Mouse (Mus musculus): ENCODE measurements at regions not wholly inside any gene's neighbourhood (a gene's known extent, or its start where the extent isn't known, plus 50 kb on each side); places are given as distances from the start of the nearest gene placed in this dataset.

DNA sequence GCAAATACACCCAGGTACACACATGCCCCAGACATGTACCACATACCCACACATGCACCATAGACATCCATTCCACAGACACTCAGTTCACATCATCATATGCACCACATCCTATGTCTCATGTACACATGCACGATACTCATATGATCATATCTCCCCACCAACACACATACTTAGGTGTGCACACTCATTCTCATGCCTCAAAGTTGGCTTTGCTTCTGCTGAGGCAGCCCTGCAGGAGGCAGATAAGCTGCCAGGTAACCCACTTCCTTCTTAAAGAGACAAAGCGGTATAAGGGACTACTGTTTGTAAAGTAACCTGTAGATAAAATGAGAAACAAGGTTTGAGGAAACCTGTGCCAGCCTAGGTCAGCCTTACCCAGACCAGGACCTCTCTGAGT, 225.2 kb upstream of the Spdye4c start:
- no peak overlapping the region for H3K4me3 ChIP-seq (replicated peaks; ENCODE audit: insufficient read depth, low read depth, low read length)
- peaks cover 46% of the 10 kb centered on the region for H3K4me1 ChIP-seq (ENCODE audit: control insufficient read depth, insufficient read depth, low read length)
- WGBS: 70% methylated on average over 2 of the region's 2 CpGs
- no peak for DNase-seq
- no peak overlapping the region for H3K27ac ChIP-seq (ENCODE audit: insufficient read depth, low read length)
- no peaks in the 10 kb centered on the region for H3K27me3 ChIP-seq (ENCODE audit: control insufficient read depth, insufficient read depth, low read length)
- no peak for TF ChIP-seq POLR2A (IDR thresholded peaks at IDR 0.05; ENCODE audit: borderline replicate concordance, insufficient read depth, low read length)
- TF ChIP-seq CTCF (IDR thresholded peaks at IDR 0.05; ENCODE audit: borderline replicate concordance, insufficient read depth, low read depth, low read length): no peak

DNA sequence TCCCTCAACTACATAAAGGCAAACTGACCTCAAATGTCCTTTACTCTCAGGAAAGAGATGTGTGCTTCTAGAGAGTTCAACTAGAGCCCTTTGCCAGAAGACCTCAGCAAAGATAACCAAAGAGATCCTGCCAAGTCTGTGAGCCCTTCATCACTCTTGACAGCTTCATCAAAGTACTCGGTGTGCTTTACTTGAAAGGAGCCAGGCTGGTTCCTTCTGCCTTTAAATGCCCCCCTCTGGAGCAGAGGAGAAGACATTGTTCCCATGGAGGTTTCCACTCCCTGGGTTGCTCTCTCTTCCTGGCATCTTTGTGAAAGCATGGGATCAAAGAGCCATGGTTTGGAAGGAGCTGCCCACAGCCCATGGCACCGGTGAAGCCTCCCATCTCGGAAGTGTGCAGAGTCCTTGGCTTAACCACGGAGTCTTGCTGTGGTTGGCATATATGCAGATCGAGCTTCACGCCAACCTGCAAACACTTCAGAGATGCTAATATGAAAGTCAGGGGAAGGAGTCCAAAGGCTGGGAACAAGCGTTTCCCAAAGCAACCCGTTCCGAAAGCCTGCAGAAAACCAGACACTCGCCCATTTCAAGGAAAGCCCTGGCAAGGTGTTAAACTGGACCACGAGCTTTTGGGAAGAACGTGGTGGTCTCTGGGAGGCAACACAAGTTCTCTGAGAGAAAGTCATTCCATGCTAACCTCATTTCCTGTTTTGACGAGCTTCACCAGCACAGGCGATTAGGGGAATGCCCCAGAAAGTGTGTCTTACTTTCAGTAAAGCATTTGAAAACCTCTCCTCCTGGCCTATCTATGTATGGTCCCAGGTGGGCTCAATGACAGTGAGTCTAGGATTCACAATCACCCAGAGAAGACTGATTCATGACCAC, 223.5 kb upstream of the Spdye4c start:
- H3K4me3 ChIP-seq (replicated peaks; ENCODE audit: insufficient read depth, low read depth, low read length): no peak overlapping the region
- H3K4me1 ChIP-seq (ENCODE audit: control insufficient read depth, insufficient read depth, low read length): peaks cover 31% of the 10 kb centered on the region
- WGBS: 18% methylated on average over 14 of the region's 14 CpGs
- no peaks in the 10 kb centered on the region for H3K27me3 ChIP-seq (ENCODE audit: control insufficient read depth, insufficient read depth, low read length)
- TF ChIP-seq CTCF (IDR thresholded peaks at IDR 0.05; ENCODE audit: borderline replicate concordance, insufficient read depth, low read depth, low read length): no peak
- no peak for TF ChIP-seq POLR2A (IDR thresholded peaks at IDR 0.05; ENCODE audit: borderline replicate concordance, insufficient read depth, low read length)
- no peak overlapping the region for H3K27ac ChIP-seq (ENCODE audit: insufficient read depth, low read length)
- peak; percentile 59 to 74 for DNase-seq

- 77% methylated on average over 7 of the region's 7 CpGs for WGBS
- no peak for DNase-seq
- TF ChIP-seq CTCF (IDR thresholded peaks at IDR 0.05; ENCODE audit: borderline replicate concordance, insufficient read depth, low read depth, low read length) (peak; percentile 15; the same call in 1 of the 2 replicates), POLR2A (IDR thresholded peaks at IDR 0.05; ENCODE audit: borderline replicate concordance, insufficient read depth, low read length) (no peak)
These were observed 222.3 kb upstream of the Spdye4c start for GRCm38 (mm10) chr2:128368534-128369273.

GRCm38 (mm10) chr2:128370821-128371220, 220.2 kb upstream of the Spdye4c start:
- H3K4me1 ChIP-seq (ENCODE audit: control insufficient read depth, insufficient read depth, low read length): peaks cover 12% of the 10 kb centered on the region
- no peaks in the 10 kb centered on the region for H3K27me3 ChIP-seq (ENCODE audit: control insufficient read depth, insufficient read depth, low read length)
- WGBS: 63% methylated on average over 10 of the region's 10 CpGs
- H3K4me3 ChIP-seq (replicated peaks; ENCODE audit: insufficient read depth, low read depth, low read length): no peak overlapping the region
- no peak for DNase-seq
- H3K27ac ChIP-seq (ENCODE audit: insufficient read depth, low read length): no peak overlapping the region
- TF ChIP-seq POLR2A (IDR thresholded peaks at IDR 0.05; ENCODE audit: borderline replicate concordance, insufficient read depth, low read length) (no peak), CTCF (IDR thresholded peaks at IDR 0.05; ENCODE audit: borderline replicate concordance, insufficient read depth, low read depth, low read length) (no peak)

More at GRCm38 (mm10) chr2:128368534-128369273, 222.3 kb upstream of the Spdye4c start:
- Histone ChIP-seq H3K27ac (ENCODE audit: insufficient read depth, low read length) (no peak overlapping the region), H3K4me1 (ENCODE audit: control insufficient read depth, insufficient read depth, low read length) (peaks cover 26% of the 10 kb centered on the region), H3K27me3 (ENCODE audit: control insufficient read depth, insufficient read depth, low read length) (no peaks in the 10 kb centered on the region), H3K4me3 (replicated peaks; ENCODE audit: insufficient read depth, low read depth, low read length) (no peak overlapping the region)

GRCm38 (mm10) chr2:128372204-128372603, 218.8 kb upstream of the Spdye4c start:
- H3K4me1 ChIP-seq (ENCODE audit: control insufficient read depth, insufficient read depth, low read length): peaks cover 6% of the 10 kb centered on the region; the same call in 1 of the 2 replicates
- 92% methylated on average over 13 of the region's 13 CpGs for WGBS
- H3K4me3 ChIP-seq (replicated peaks; ENCODE audit: insufficient read depth, low read depth, low read length): no peak overlapping the region
- TF ChIP-seq CTCF (IDR thresholded peaks at IDR 0.05; ENCODE audit: borderline replicate concordance, insufficient read depth, low read depth, low read length) (no peak), POLR2A (IDR thresholded peaks at IDR 0.05; ENCODE audit: borderline replicate concordance, insufficient read depth, low read length) (no peak)
- H3K27me3 ChIP-seq (ENCODE audit: control insufficient read depth, insufficient read depth, low read length): no peaks in the 10 kb centered on the region
- no peak for DNase-seq
- H3K27ac ChIP-seq (ENCODE audit: insufficient read depth, low read length): no peak overlapping the region

DNA sequence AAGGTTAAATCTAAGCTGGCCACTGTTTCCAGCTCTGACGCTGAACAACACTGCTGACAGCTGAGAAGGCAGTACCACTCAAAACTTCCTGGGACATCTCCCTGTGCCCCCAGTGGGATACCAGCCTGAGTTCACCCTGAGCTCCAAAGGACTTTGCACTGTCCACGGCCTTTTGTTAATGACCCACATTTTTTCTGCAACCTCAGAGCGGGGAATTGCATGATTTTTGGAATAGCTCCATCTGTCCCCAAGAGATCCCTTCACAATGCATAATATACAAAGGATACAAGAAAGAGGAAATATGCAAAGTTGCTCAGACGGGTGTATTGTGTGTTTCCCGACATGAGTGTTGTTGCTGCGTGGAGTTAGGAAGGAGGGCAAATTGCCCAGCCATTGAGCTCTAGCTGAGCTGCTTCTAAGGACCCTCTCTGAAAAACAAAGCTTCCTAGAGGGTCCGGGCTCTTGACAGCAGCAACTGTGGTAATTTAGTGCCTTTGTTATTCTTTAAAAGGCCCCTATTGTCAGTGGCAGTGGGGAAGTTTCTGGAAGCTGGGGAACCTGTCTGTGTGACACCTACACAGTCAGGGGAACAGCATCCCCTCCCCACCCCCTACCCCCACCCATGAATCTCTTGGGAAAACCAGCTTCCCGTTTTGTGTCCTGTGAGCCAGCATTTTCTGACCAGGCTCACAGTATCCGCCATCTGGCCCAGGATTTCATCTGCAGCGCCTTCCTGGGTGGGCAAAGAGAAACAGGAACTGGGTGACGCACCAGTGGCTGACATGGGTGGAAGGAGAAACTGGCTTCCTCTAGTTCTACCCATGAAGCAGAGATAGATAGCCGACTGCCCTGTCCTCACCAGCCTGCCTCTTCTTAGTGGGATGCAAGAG, 217.4 kb upstream of the Spdye4c start:
- no peaks in the 10 kb centered on the region for H3K27me3 ChIP-seq (ENCODE audit: control insufficient read depth, insufficient read depth, low read length)
- H3K4me3 ChIP-seq (replicated peaks; ENCODE audit: insufficient read depth, low read depth, low read length): no peak overlapping the region
- DNase-seq: no peak
- H3K4me1 ChIP-seq (ENCODE audit: control insufficient read depth, insufficient read depth, low read length): no peaks in the 10 kb centered on the region
- WGBS: 49% methylated on average over 12 of the region's 12 CpGs
- TF ChIP-seq CTCF (IDR thresholded peaks at IDR 0.05; ENCODE audit: borderline replicate concordance, insufficient read depth, low read depth, low read length): no peak
- TF ChIP-seq POLR2A (IDR thresholded peaks at IDR 0.05; ENCODE audit: borderline replicate concordance, insufficient read depth, low read length): no peak
- H3K27ac ChIP-seq (ENCODE audit: insufficient read depth, low read length): no peak overlapping the region

- Histone ChIP-seq H3K27me3 (ENCODE audit: control insufficient read depth, insufficient read depth, low read length) (no peaks in the 10 kb centered on the region), H3K4me1 (ENCODE audit: control insufficient read depth, insufficient read depth, low read length) (no peaks in the 10 kb centered on the region), H3K4me3 (replicated peaks; ENCODE audit: insufficient read depth, low read depth, low read length) (no peak overlapping the region), H3K27ac (ENCODE audit: insufficient read depth, low read length) (no peak overlapping the region)
- no peak for DNase-seq
- 82% methylated on average over 2 of the region's 2 CpGs for WGBS
- no peak for TF ChIP-seq CTCF (IDR thresholded peaks at IDR 0.05; ENCODE audit: borderline replicate concordance, insufficient read depth, low read depth, low read length)
- no peak for TF ChIP-seq POLR2A (IDR thresholded peaks at IDR 0.05; ENCODE audit: borderline replicate concordance, insufficient read depth, low read length)
These were observed 216.8 kb upstream of the Spdye4c start for GRCm38 (mm10) chr2:128374253-128374566.

Data from cerebellum, adult 2 months (tissue).